Mouse (Mus musculus): ENCODE data around the gene Clcn7. TPM values are rescaled to one million over a fixed set of nuclear protein-coding genes. Genes with fewer than 3 reads are reported as not detected.
"Not testable (repeated sequence)": the region's sequence is repeated elsewhere in the genome, so short reads cannot be mapped to it uniquely, and the experiment has no call there.

The Clcn7 gene
- polyA plus RNA-seq, 1 experiment from 2014 or later, result 22.5 TPM

GRCm38 (mm10) chr17:25120406-25120805 lies 12.8 kb upstream of the Clcn7 start, which contains the start of gene Ptx4:
Ptx4 (plus strand) TSS chr17:25120760.
- H3K4me1 ChIP-seq (replicated peaks; ENCODE audit: control insufficient read depth, insufficient read depth, low read length), result peaks cover 4% of the 10 kb centered on the region
- no peak within 1 kb of the TSS for H3K4me3 ChIP-seq (ENCODE audit: low read length)
- no peaks in the 10 kb centered on the region for H3K36me3 ChIP-seq (ENCODE audit: control insufficient read depth, insufficient read depth, low read length)
- no peak within 1 kb of the TSS for H3K27ac ChIP-seq (ENCODE audit: low read length)
- H3K4me2 ChIP-seq (ENCODE audit: low read depth, low read length), result no peak within 1 kb of the TSS
- no peak for ATAC-seq (ENCODE audit: low read depth)
- no peaks in the 10 kb centered on the region for H3K9me3 ChIP-seq (ENCODE audit: control insufficient read depth, low read length)
- H3K9ac ChIP-seq (ENCODE audit: low read length), result no peak within 1 kb of the TSS
- no peaks in the 10 kb centered on the region; the same call in 1 of the 2 replicates for H3K27me3 ChIP-seq (ENCODE audit: control insufficient read depth, insufficient read depth, low read depth, low read length)
- WGBS, result 31% methylated on average over 3 of the region's 3 CpGs

- H3K27ac ChIP-seq (ENCODE audit: low read length), result no peak overlapping the region
- ATAC-seq (ENCODE audit: low read depth), result no peak
- no peaks in the 10 kb centered on the region; the same call in 1 of the 2 replicates for H3K27me3 ChIP-seq (ENCODE audit: control insufficient read depth, insufficient read depth, low read depth, low read length)
- H3K4me1 ChIP-seq (replicated peaks; ENCODE audit: control insufficient read depth, insufficient read depth, low read length), result no peaks in the 10 kb centered on the region
- no peaks in the 10 kb centered on the region for H3K36me3 ChIP-seq (ENCODE audit: control insufficient read depth, insufficient read depth, low read length)
- H3K9ac ChIP-seq (ENCODE audit: low read length), result no peak overlapping the region
- no peak overlapping the region for H3K4me3 ChIP-seq (ENCODE audit: low read length)
- no peak overlapping the region for H3K4me2 ChIP-seq (ENCODE audit: low read depth, low read length)
- 20% methylated on average over 7 of the region's 7 CpGs for WGBS
- H3K9me3 ChIP-seq (ENCODE audit: control insufficient read depth, low read length), result no peaks in the 10 kb centered on the region
These were observed 9.2 kb upstream of the Clcn7 start for GRCm38 (mm10) chr17:25123979-25124378.

GRCm38 (mm10) chr17:25125442-25126060 lies 7.6 kb upstream of the Clcn7 start:
- H3K4me1 ChIP-seq (replicated peaks; ENCODE audit: control insufficient read depth, insufficient read depth, low read length); ATAC-seq (ENCODE audit: low read depth): not testable (repeated sequence)

GRCm38 (mm10) chr17:25127079-25127478 lies 6.1 kb upstream of the Clcn7 start:
- H3K9ac ChIP-seq (ENCODE audit: low read length), result no peak overlapping the region
- H3K27ac ChIP-seq (ENCODE audit: low read length), result no peak overlapping the region
- no peaks in the 10 kb centered on the region for H3K4me1 ChIP-seq (replicated peaks; ENCODE audit: control insufficient read depth, insufficient read depth, low read length)
- no peaks in the 10 kb centered on the region for H3K36me3 ChIP-seq (ENCODE audit: control insufficient read depth, insufficient read depth, low read length)
- no peaks in the 10 kb centered on the region for H3K27me3 ChIP-seq (ENCODE audit: control insufficient read depth, insufficient read depth, low read depth, low read length)
- no peak overlapping the region for H3K4me3 ChIP-seq (ENCODE audit: low read length)
- no peak for ATAC-seq (ENCODE audit: low read depth)
- 35% methylated on average over 8 of the region's 8 CpGs for WGBS
- H3K9me3 ChIP-seq (ENCODE audit: control insufficient read depth, low read length), result no peaks in the 10 kb centered on the region
- no peak overlapping the region for H3K4me2 ChIP-seq (ENCODE audit: low read depth, low read length)

More at GRCm38 (mm10) chr17:25125442-25126060, 7.6 kb upstream of the Clcn7 start:
- not testable (repeated sequence) for H3K27me3 ChIP-seq (ENCODE audit: control insufficient read depth, insufficient read depth, low read depth, low read length); H3K9me3 ChIP-seq (ENCODE audit: control insufficient read depth, low read length); H3K4me2 ChIP-seq (ENCODE audit: low read depth, low read length); H3K4me3 ChIP-seq (ENCODE audit: low read length); H3K27ac ChIP-seq (ENCODE audit: low read length); H3K36me3 ChIP-seq (ENCODE audit: control insufficient read depth, insufficient read depth, low read length); H3K9ac ChIP-seq (ENCODE audit: low read length)
- WGBS, result 71% methylated on average over 3 of the region's 3 CpGs

- Histone ChIP-seq H3K27me3 (ENCODE audit: control insufficient read depth, insufficient read depth, low read depth, low read length) (no peaks in the 10 kb centered on the region), H3K36me3 (ENCODE audit: control insufficient read depth, insufficient read depth, low read length) (no peaks in the 10 kb centered on the region), H3K4me2 (ENCODE audit: low read depth, low read length) (no peak overlapping the region), H3K4me1 (replicated peaks; ENCODE audit: control insufficient read depth, insufficient read depth, low read length) (no peaks in the 10 kb centered on the region), H3K9me3 (ENCODE audit: control insufficient read depth, low read length) (no peaks in the 10 kb centered on the region), H3K4me3 (ENCODE audit: low read length) (no peak overlapping the region), H3K9ac (ENCODE audit: low read length) (no peak overlapping the region), H3K27ac (ENCODE audit: low read length) (no peak overlapping the region)
- WGBS, result 47% methylated on average over 9 of the region's 9 CpGs
- ATAC-seq (ENCODE audit: low read depth), result no peak
These were observed 5.5 kb upstream of the Clcn7 start for GRCm38 (mm10) chr17:25127681-25128080.

GRCm38 (mm10) chr17:25130060-25130459 lies 3.1 kb upstream of the Clcn7 start:
- H3K27ac ChIP-seq (ENCODE audit: low read length), result no peak overlapping the region
- WGBS, result 83% methylated on average over 1 of the region's 1 CpGs
- ATAC-seq (ENCODE audit: low read depth), result no peak
- peaks cover 11% of the 10 kb centered on the region for H3K4me1 ChIP-seq (replicated peaks; ENCODE audit: control insufficient read depth, insufficient read depth, low read length)
- H3K9me3 ChIP-seq (ENCODE audit: control insufficient read depth, low read length), result no peaks in the 10 kb centered on the region
- no peak overlapping the region for H3K4me3 ChIP-seq (ENCODE audit: low read length)
- H3K36me3 ChIP-seq (ENCODE audit: control insufficient read depth, insufficient read depth, low read length), result no peaks in the 10 kb centered on the region
- no peak overlapping the region for H3K4me2 ChIP-seq (ENCODE audit: low read depth, low read length)
- H3K9ac ChIP-seq (ENCODE audit: low read length), result no peak overlapping the region
- no peaks in the 10 kb centered on the region for H3K27me3 ChIP-seq (ENCODE audit: control insufficient read depth, insufficient read depth, low read depth, low read length)

- no peaks in the 10 kb centered on the region for H3K9me3 ChIP-seq (ENCODE audit: control insufficient read depth, low read length)
- no peak overlapping the region for H3K27ac ChIP-seq (ENCODE audit: low read length)
- no peak for ATAC-seq (ENCODE audit: low read depth)
- no peak overlapping the region for H3K4me2 ChIP-seq (ENCODE audit: low read depth, low read length)
- no peak overlapping the region for H3K9ac ChIP-seq (ENCODE audit: low read length)
- peaks cover 11% of the 10 kb centered on the region for H3K4me1 ChIP-seq (replicated peaks; ENCODE audit: control insufficient read depth, insufficient read depth, low read length)
- H3K27me3 ChIP-seq (ENCODE audit: control insufficient read depth, insufficient read depth, low read depth, low read length), result no peaks in the 10 kb centered on the region
- no peak overlapping the region for H3K4me3 ChIP-seq (ENCODE audit: low read length)
- WGBS, result 85% methylated on average over 6 of the region's 6 CpGs
- no peaks in the 10 kb centered on the region for H3K36me3 ChIP-seq (ENCODE audit: control insufficient read depth, insufficient read depth, low read length)
These were observed 2.4 kb downstream of the Clcn7 start for GRCm38 (mm10) chr17:25135622-25136021.

GRCm38 (mm10) chr17:25138803-25139202 lies 5.6 kb downstream of the Clcn7 start:
- no peak overlapping the region for H3K27ac ChIP-seq (ENCODE audit: low read length)
- 92% methylated on average over 1 of the region's 1 CpGs for WGBS
- ATAC-seq (ENCODE audit: low read depth), result no peak
- H3K27me3 ChIP-seq (ENCODE audit: control insufficient read depth, insufficient read depth, low read depth, low read length), result no peaks in the 10 kb centered on the region
- no peak overlapping the region for H3K4me3 ChIP-seq (ENCODE audit: low read length)
- H3K36me3 ChIP-seq (ENCODE audit: control insufficient read depth, insufficient read depth, low read length), result no peaks in the 10 kb centered on the region
- no peak overlapping the region for H3K9ac ChIP-seq (ENCODE audit: low read length)
- H3K4me1 ChIP-seq (replicated peaks; ENCODE audit: control insufficient read depth, insufficient read depth, low read length), result peaks cover 10% of the 10 kb centered on the region
- no peaks in the 10 kb centered on the region for H3K9me3 ChIP-seq (ENCODE audit: control insufficient read depth, low read length)
- no peak overlapping the region for H3K4me2 ChIP-seq (ENCODE audit: low read depth, low read length)

- H3K27me3 ChIP-seq (ENCODE audit: control insufficient read depth, insufficient read depth, low read depth, low read length), result no peaks in the 10 kb centered on the region
- H3K36me3 ChIP-seq (ENCODE audit: control insufficient read depth, insufficient read depth, low read length), result no peaks in the 10 kb centered on the region
- no peak overlapping the region for H3K27ac ChIP-seq (ENCODE audit: low read length)
- no peaks in the 10 kb centered on the region for H3K9me3 ChIP-seq (ENCODE audit: control insufficient read depth, low read length)
- H3K4me1 ChIP-seq (replicated peaks; ENCODE audit: control insufficient read depth, insufficient read depth, low read length), result no peaks in the 10 kb centered on the region
- no peak overlapping the region for H3K4me2 ChIP-seq (ENCODE audit: low read depth, low read length)
- ATAC-seq (ENCODE audit: low read depth), result no peak
- no peak overlapping the region for H3K9ac ChIP-seq (ENCODE audit: low read length)
- no peak overlapping the region for H3K4me3 ChIP-seq (ENCODE audit: low read length)
- 64% methylated on average over 4 of the region's 4 CpGs for WGBS
These were observed 6.8 kb downstream of the Clcn7 start for GRCm38 (mm10) chr17:25139960-25140359.
